Mouse (Mus musculus) activated CD4-positive, CD25-positive, alpha-beta regulatory T cell (primary cell): ENCODE data around the gene Ubald2. TPM values are rescaled to one million over a fixed set of nuclear protein-coding genes. Genes with fewer than 3 reads are reported as not detected.

ENCODE experiments used
- polyA plus RNA-seq, 2 experiments: library from polyadenylated mRNA; unstranded; fragments of 100-300 nt; shearing (Covaris generic); gene quantifications; one replicate each; pipeline ENCODE4 v1.2.1; 2017

Gene Ubald2
- 100 to 1,000 TPM in 1 of 2 experiments, 10 to 100 TPM in 1; 79.9 to 109 TPM for polyA plus RNA-seq

GRCm38 (mm10) chr11:116433356-116434286, at the start of gene Ubald2:
Gene Ubald2, plus strand, starts transcription at chr11:116434094.

GRCm38 (mm10) chr11:116412904-116413630, 20.8 kb upstream of the Ubald2 start, which contains the start of gene Rnf157:
Gene Rnf157, minus strand, starts transcription at chr11:116413032.

GRCm38 (mm10) chr11:116466141-116466540, 32.2 kb downstream of the Ubald2 start, which contains the start of gene Qrich2:
Gene Qrich2, minus strand, starts transcription at chr11:116466241.

Other genes starting within 250 kb of the Ubald2 start
- gene Ten1, start 235.2 kb upstream of the Ubald2 start, polyA plus RNA-seq: 100 to 1,000 TPM in 1 of 2 experiments, 10 to 100 TPM in 1; 78.5 to 101 TPM
- gene Acox1, start 235.0 kb upstream of the Ubald2 start, polyA plus RNA-seq: 10 to 100 TPM; 16.2 to 18.9 TPM
- gene Evpl, start 196.0 kb upstream of the Ubald2 start, polyA plus RNA-seq: under 1 TPM; 0.14 to 0.29 TPM
- 10 to 100 TPM; 55.6 to 64.4 TPM for gene Srp68, start 159.9 kb upstream of the Ubald2 start, polyA plus RNA-seq
- under 1 TPM in 1 of 2 experiments, not detected in 1; 0.17 TPM for gene Galr2, start 153.2 kb upstream of the Ubald2 start, polyA plus RNA-seq
- gene Exoc7, start 126.9 kb upstream of the Ubald2 start, polyA plus RNA-seq: 10 to 100 TPM; 64.5 to 88.0 TPM
- not detected for gene Foxj1, start 98.7 kb upstream of the Ubald2 start, polyA plus RNA-seq
- 10 to 100 TPM in 1 of 2 experiments, 1 to 10 TPM in 1; 6.2 to 11.8 TPM for gene Rnf157, start 21.1 kb upstream of the Ubald2 start, polyA plus RNA-seq
- gene Qrich2, start 32.1 kb downstream of the Ubald2 start, polyA plus RNA-seq: not detected
- gene Prpsap1, start 60.1 kb downstream of the Ubald2 start, polyA plus RNA-seq: 100 to 1,000 TPM; 112 to 118 TPM
- under 1 TPM; 0.32 to 0.64 TPM for gene Sphk1, start 96.8 kb downstream of the Ubald2 start, polyA plus RNA-seq
- gene Ube2o, start 147.4 kb downstream of the Ubald2 start, polyA plus RNA-seq: 10 to 100 TPM in 1 of 2 experiments, 1 to 10 TPM in 1; 7.3 to 11.6 TPM
- not detected for gene Aanat, start 152.3 kb downstream of the Ubald2 start, polyA plus RNA-seq
- 10 to 100 TPM in 1 of 2 experiments, 1 to 10 TPM in 1; 8.6 to 18.0 TPM for gene Rhbdf2, start 192.9 kb downstream of the Ubald2 start, polyA plus RNA-seq
- not detected for gene Prcd, start 219.4 kb downstream of the Ubald2 start, polyA plus RNA-seq
- under 1 TPM; 0.18 to 0.38 TPM for gene Cygb, start 220.2 kb downstream of the Ubald2 start, polyA plus RNA-seq